Mouse (Mus musculus): ENCODE measurements around the gene Clip3. TPM values are rescaled to one million over a fixed set of nuclear protein-coding genes. Genes with fewer than 3 reads are reported as not detected.

The Clip3 gene
- total RNA-seq, 1 experiment = 5.4 TPM

DNA sequence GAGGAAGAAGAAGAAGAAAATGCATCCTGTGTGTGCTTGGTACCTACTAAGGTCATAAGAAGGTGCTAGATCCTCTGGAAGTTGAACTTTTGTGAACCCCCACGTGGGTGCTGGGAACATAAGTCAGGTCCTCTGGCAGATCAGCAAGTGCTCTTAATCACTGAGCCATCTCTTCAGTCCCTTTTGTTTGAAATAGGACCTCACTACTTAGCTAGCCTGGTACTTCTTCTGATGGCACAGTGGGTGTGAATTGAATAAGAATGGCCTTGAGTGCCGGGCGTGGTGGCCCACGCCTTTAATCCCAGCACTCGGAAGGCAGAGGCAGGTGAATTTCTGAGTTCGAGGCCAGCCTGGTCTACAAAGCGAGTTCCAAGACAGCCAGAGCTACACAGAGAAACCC, 25.6 kb upstream of the Clip3 start:
- no peak overlapping the region; the same call in 1 of the 2 replicates for H3K27ac ChIP-seq (ENCODE audit: insufficient read depth, low read depth, low read length, poor library complexity, severe bottlenecking)
- no peak for TF ChIP-seq ZNF384 (IDR thresholded peaks at IDR 0.05; ENCODE audit: low read depth, low read length)
- TF ChIP-seq ZC3H11A (IDR thresholded peaks at IDR 0.05; ENCODE audit: borderline replicate concordance, low read depth, low read length) = no peak
- TF ChIP-seq MAFK (IDR thresholded peaks at IDR 0.05; ENCODE audit: insufficient read depth, low read depth, low read length) = peak; percentile 52; the same call in 1 of the 2 replicates
- no peak for TF ChIP-seq CHD2 (IDR thresholded peaks at IDR 0.05; ENCODE audit: low read depth, low read length)
- no peak for TF ChIP-seq HCFC1 (IDR thresholded peaks at IDR 0.05; ENCODE audit: borderline replicate concordance, insufficient read depth, low read length)
- in situ Hi-C loops (cut with MboI; ENCODE audit: low sequenced_read_pairs in 2 of 2, unreplicated experiment in 2 of 2) = no loop called here
- no peak overlapping the region for H3K4me3 ChIP-seq (ENCODE audit: insufficient read depth in 1 of 2, low read depth in 1 of 2, low read length in 2 of 2, poor library complexity in 1 of 2, severe bottlenecking in 1 of 2)
- DNase-seq (ENCODE audit: low read depth, low spot score) = peak; percentile 83
- peaks cover 59% of the 10 kb centered on the region for H3K36me3 ChIP-seq (ENCODE audit: control insufficient read depth, insufficient read depth, low read length, poor library complexity, severe bottlenecking)
- H3K4me1 ChIP-seq (ENCODE audit: control insufficient read depth in 2 of 2, insufficient read depth in 2 of 2, low read length in 2 of 2, poor library complexity in 1 of 2) = peaks cover 0 to 22% of the 10 kb centered on the region in 2 experiments; a peak in 2 of 4 replicates
- no peak overlapping the region for H3K9ac ChIP-seq (ENCODE audit: insufficient read depth, low read depth, low read length, poor library complexity, severe bottlenecking)
- no peaks in the 10 kb centered on the region for H3K9me3 ChIP-seq (ENCODE audit: control insufficient read depth, insufficient read depth, low read depth, low read length)

DNA sequence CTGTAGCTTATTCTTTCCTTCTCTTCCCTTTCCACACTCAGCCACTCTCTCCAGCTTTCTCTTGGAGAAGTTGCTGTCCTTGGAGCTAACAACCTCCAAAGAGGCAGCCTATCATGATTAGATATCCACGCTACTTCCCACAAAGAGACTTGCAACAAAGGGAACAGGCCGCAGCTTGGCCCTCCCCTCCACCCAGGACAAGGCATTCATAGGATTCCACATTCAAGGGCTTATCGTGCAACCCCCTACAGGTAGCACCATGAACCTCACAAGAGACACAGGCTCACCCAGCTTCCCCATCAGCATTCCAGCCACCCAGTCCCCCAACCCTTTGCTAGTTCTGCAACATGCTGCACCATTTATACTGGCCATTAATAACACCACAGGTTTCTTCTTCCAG, 24.7 kb upstream of the Clip3 start:
- peak; percentile 51 for DNase-seq (ENCODE audit: low read depth, low spot score)
- in situ Hi-C loops (cut with MboI; ENCODE audit: low sequenced_read_pairs in 2 of 2, unreplicated experiment in 2 of 2) = no loop called here
- Histone ChIP-seq H3K9ac (ENCODE audit: insufficient read depth, low read depth, low read length, poor library complexity, severe bottlenecking) (peak overlapping the region; percentile 18; the same call in 1 of the 2 replicates), H3K4me1 (ENCODE audit: control insufficient read depth in 2 of 2, insufficient read depth in 2 of 2, low read length in 2 of 2, poor library complexity in 1 of 2) (peaks cover 0 to 22% of the 10 kb centered on the region in 2 experiments; a peak in 2 of 4 replicates), H3K9me3 (ENCODE audit: control insufficient read depth, insufficient read depth, low read depth, low read length) (no peaks in the 10 kb centered on the region), H3K27ac (ENCODE audit: insufficient read depth, low read depth, low read length, poor library complexity, severe bottlenecking) (peak overlapping the region; percentile 71), H3K36me3 (ENCODE audit: control insufficient read depth, insufficient read depth, low read length, poor library complexity, severe bottlenecking) (peaks cover 58% of the 10 kb centered on the region), H3K4me3 (ENCODE audit: insufficient read depth in 1 of 2, low read depth in 1 of 2, low read length in 2 of 2, poor library complexity in 1 of 2, severe bottlenecking in 1 of 2) (no peak overlapping the region)
- TF ChIP-seq HCFC1 (IDR thresholded peaks at IDR 0.05; ENCODE audit: borderline replicate concordance, insufficient read depth, low read length) = no peak

DNA sequence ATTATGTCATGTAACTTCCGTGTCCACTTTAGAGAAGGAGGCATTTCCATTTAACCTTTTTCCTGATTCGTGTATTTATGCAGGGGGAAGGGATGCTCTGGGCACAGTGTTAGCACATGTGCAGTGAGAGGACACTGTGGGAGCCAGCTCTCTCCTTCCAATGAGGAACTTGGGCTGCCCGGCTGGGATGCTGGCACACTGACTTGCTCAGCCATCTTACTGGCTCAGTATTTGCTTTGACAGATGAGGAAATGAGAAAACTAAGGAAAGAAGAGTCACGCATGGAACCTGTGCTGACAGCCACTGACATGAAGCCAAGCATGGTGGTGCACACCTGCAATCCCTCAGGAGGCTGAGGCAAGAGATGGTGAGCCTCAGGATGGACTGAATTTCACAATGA, 21.9 kb upstream of the Clip3 start:
- Histone ChIP-seq H3K4me1 (ENCODE audit: control insufficient read depth in 2 of 2, insufficient read depth in 2 of 2, low read length in 2 of 2, poor library complexity in 1 of 2) (peaks cover 0 to 22% of the 10 kb centered on the region in 2 experiments; a peak in 2 of 4 replicates), H3K36me3 (ENCODE audit: control insufficient read depth, insufficient read depth, low read length, poor library complexity, severe bottlenecking) (peaks cover 56% of the 10 kb centered on the region), H3K9ac (ENCODE audit: insufficient read depth, low read depth, low read length, poor library complexity, severe bottlenecking) (no peak overlapping the region), H3K9me3 (ENCODE audit: control insufficient read depth, insufficient read depth, low read depth, low read length) (no peaks in the 10 kb centered on the region), H3K4me3 (ENCODE audit: insufficient read depth in 1 of 2, low read depth in 1 of 2, low read length in 2 of 2, poor library complexity in 1 of 2, severe bottlenecking in 1 of 2) (no peak overlapping the region), H3K27ac (ENCODE audit: insufficient read depth, low read depth, low read length, poor library complexity, severe bottlenecking) (no peak overlapping the region)
- no peak for DNase-seq (ENCODE audit: low read depth, low spot score)
- in situ Hi-C loops (cut with MboI; ENCODE audit: low sequenced_read_pairs in 2 of 2, unreplicated experiment in 2 of 2) = no loop called here
- TF ChIP-seq ZNF384 (IDR thresholded peaks at IDR 0.05; ENCODE audit: low read depth, low read length) = no peak

DNA sequence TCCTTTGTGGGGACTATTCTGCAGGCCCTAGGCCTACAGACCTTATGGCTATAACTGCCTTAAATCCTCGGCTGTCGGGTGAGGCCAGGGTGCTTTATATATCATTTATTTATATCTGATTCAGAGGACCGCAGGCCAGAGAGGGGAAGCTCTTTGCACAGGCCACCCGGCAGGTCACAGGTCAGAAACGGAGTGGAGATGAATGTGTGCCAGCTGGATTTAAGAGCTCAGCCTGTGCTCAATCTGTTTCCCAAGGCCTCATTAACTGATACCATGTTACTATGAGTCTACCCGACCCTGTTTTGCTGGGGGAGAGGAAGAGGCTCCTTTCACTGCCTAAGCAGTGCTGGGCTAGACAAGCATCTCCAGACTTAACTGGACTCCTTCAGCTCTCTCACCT, 17.1 kb upstream of the Clip3 start:
- DNase-seq (ENCODE audit: low read depth, low spot score) = no peak
- H3K27ac ChIP-seq (ENCODE audit: insufficient read depth, low read depth, low read length, poor library complexity, severe bottlenecking) = no peak overlapping the region
- no peaks in the 10 kb centered on the region for H3K9me3 ChIP-seq (ENCODE audit: control insufficient read depth, insufficient read depth, low read depth, low read length)
- no peak overlapping the region for H3K9ac ChIP-seq (ENCODE audit: insufficient read depth, low read depth, low read length, poor library complexity, severe bottlenecking)
- H3K4me1 ChIP-seq (ENCODE audit: control insufficient read depth in 2 of 2, insufficient read depth in 2 of 2, low read length in 2 of 2, poor library complexity in 1 of 2) = peaks cover 0 to 4% of the 10 kb centered on the region in 2 experiments; a peak in 1 of 4 replicates
- in situ Hi-C loops (cut with MboI; ENCODE audit: low sequenced_read_pairs in 2 of 2, unreplicated experiment in 2 of 2) = no loop called here
- no peak overlapping the region for H3K4me3 ChIP-seq (ENCODE audit: insufficient read depth in 1 of 2, low read depth in 1 of 2, low read length in 2 of 2, poor library complexity in 1 of 2, severe bottlenecking in 1 of 2)
- peaks cover 37% of the 10 kb centered on the region for H3K36me3 ChIP-seq (ENCODE audit: control insufficient read depth, insufficient read depth, low read length, poor library complexity, severe bottlenecking)
- TF ChIP-seq MAFK (IDR thresholded peaks at IDR 0.05; ENCODE audit: insufficient read depth, low read depth, low read length) (no peak), ZC3H11A (IDR thresholded peaks at IDR 0.05; ENCODE audit: borderline replicate concordance, low read depth, low read length) (no peak), HCFC1 (IDR thresholded peaks at IDR 0.05; ENCODE audit: borderline replicate concordance, insufficient read depth, low read length) (no peak), ZNF384 (IDR thresholded peaks at IDR 0.05; ENCODE audit: low read depth, low read length) (no peak), CHD2 (IDR thresholded peaks at IDR 0.05; ENCODE audit: low read depth, low read length) (no peak)

DNA sequence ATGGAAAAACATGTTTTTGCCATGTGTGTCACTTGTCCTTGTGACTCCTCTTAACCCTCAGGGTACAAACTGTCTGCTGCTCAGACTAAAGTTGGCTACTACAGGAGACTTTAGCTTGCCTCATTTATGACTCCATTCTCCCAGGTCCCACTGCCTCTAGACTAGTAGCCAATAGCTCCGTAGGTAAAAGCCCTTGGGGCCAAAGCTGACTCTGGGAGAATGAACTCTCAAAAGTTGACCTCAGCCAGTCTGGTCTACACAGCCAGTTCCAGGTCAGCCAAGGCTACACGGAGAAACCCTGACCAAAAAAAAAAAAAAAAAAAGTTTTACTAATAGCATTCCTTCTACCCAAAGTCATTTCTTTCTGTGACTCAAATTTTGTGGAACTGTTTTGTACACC, 12.6 kb upstream of the Clip3 start:
- no peak for DNase-seq (ENCODE audit: low read depth, low spot score)
- H3K27ac ChIP-seq (ENCODE audit: insufficient read depth, low read depth, low read length, poor library complexity, severe bottlenecking) = peak overlapping the region; percentile 20; the same call in 1 of the 2 replicates
- in situ Hi-C loops (cut with MboI; ENCODE audit: low sequenced_read_pairs in 2 of 2, unreplicated experiment in 2 of 2) = no loop called here
- TF ChIP-seq ZNF384 (IDR thresholded peaks at IDR 0.05; ENCODE audit: low read depth, low read length) = no peak
- TF ChIP-seq CHD2 (IDR thresholded peaks at IDR 0.05; ENCODE audit: low read depth, low read length) = no peak
- TF ChIP-seq MAFK (IDR thresholded peaks at IDR 0.05; ENCODE audit: insufficient read depth, low read depth, low read length) = no peak
- TF ChIP-seq HCFC1 (IDR thresholded peaks at IDR 0.05; ENCODE audit: borderline replicate concordance, insufficient read depth, low read length) = no peak
- no peak for TF ChIP-seq ZC3H11A (IDR thresholded peaks at IDR 0.05; ENCODE audit: borderline replicate concordance, low read depth, low read length)
- no peaks in the 10 kb centered on the region for H3K9me3 ChIP-seq (ENCODE audit: control insufficient read depth, insufficient read depth, low read depth, low read length)
- peak overlapping the region; percentile 82 to 86; a peak in 3 of 4 replicates for H3K4me3 ChIP-seq (ENCODE audit: insufficient read depth in 1 of 2, low read depth in 1 of 2, low read length in 2 of 2, poor library complexity in 1 of 2, severe bottlenecking in 1 of 2)
- no peak overlapping the region for H3K9ac ChIP-seq (ENCODE audit: insufficient read depth, low read depth, low read length, poor library complexity, severe bottlenecking)
- peaks cover 2 to 6% of the 10 kb centered on the region in 2 experiments; a peak in 2 of 4 replicates for H3K4me1 ChIP-seq (ENCODE audit: control insufficient read depth in 2 of 2, insufficient read depth in 2 of 2, low read length in 2 of 2, poor library complexity in 1 of 2)
- peaks cover 5% of the 10 kb centered on the region for H3K36me3 ChIP-seq (ENCODE audit: control insufficient read depth, insufficient read depth, low read length, poor library complexity, severe bottlenecking)

All from ES-E14 (cell line).